Mouse (Mus musculus): Measurements from ENCODE around the gene Cyp24a1. TPM values are rescaled to one million over a fixed set of nuclear protein-coding genes. Genes with fewer than 3 reads are reported as not detected.

Cyp24a1 gene
- total and polyA plus RNA-seq, 3 experiments, result 0.01 TPM; not detected in 2

DNA sequence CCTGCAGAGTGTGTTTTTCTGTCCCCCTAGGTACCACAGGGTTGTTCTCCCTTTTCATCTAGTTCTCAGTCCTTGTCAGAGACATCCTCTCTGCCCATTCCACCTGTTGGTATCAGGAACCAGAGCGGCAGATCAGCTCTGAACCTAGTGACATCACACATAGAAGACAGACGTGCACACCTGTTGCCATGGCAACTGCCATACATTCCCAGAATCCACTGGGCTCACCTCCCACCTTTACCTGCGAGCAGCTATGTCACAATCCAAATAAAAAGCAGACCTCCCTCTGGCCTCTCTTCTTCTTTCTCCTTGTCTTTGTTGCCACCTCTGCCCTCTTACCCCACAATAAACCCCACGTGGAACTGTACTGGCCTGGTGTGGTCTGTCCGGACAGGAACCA lies 26.4 kb downstream of the Cyp24a1 start:
- Histone ChIP-seq H3K27ac (ENCODE audit: control insufficient read depth, low read depth, low read length) (no peak overlapping the region), H3K9me3 (replicated peaks; ENCODE audit: insufficient read depth, low read length) (no peaks in the 10 kb centered on the region), H3K27me3 (ENCODE audit: control insufficient read depth in 1 of 2, insufficient read depth in 2 of 2, low read length in 2 of 2) (no peaks in the 10 kb centered on the region), H3K36me3 (ENCODE audit: control insufficient read depth in 1 of 2, insufficient read depth in 2 of 2, low read length in 2 of 2) (no peaks in the 10 kb centered on the region), H3K79me2 (ENCODE audit: control insufficient read depth, insufficient read depth, low read length, poor library complexity) (no peaks in the 10 kb centered on the region), H3K4me1 (ENCODE audit: control insufficient read depth in 1 of 2, insufficient read depth in 2 of 2, low read length in 2 of 2) (no peaks in the 10 kb centered on the region), H3K4me3 (ENCODE audit: control insufficient read depth in 1 of 2, insufficient read depth in 1 of 2, low read depth in 2 of 2, low read length in 2 of 2) (no peak overlapping the region), H3K9ac (ENCODE audit: control insufficient read depth, low read depth, low read length, poor library complexity, severe bottlenecking) (no peak overlapping the region)
- TF ChIP-seq ETS1 (IDR thresholded peaks at IDR 0.05; ENCODE audit: low read depth, low read length) (no peak), POLR2AphosphoS5 (IDR thresholded peaks at IDR 0.05; ENCODE audit: borderline replicate concordance, low read depth, low read length) (no peak), NRF1 (IDR thresholded peaks at IDR 0.05; ENCODE audit: insufficient read depth, low read depth, low read length, poor library complexity, severe bottlenecking) (no peak), GABPA (IDR thresholded peaks at IDR 0.05; ENCODE audit: low read depth, low read length) (no peak), CTCF (IDR thresholded peaks at IDR 0.05 in 2 of 3, conservative IDR thresholded peaks at IDR 0.05 in 1 of 3; ENCODE audit: control insufficient read depth in 1 of 3, insufficient read depth in 1 of 3, low read depth in 2 of 3, low read length in 3 of 3, poor library complexity in 1 of 3, severe bottlenecking in 1 of 3) (no peak), MYB (IDR thresholded peaks at IDR 0.05; ENCODE audit: low read depth, low read length) (no peak), MAFK (IDR thresholded peaks at IDR 0.05; ENCODE audit: borderline replicate concordance, low read depth, low read length) (no peak), SMC3 (IDR thresholded peaks at IDR 0.05; ENCODE audit: low read depth, low read length) (no peak), UBTF (IDR thresholded peaks at IDR 0.05; ENCODE audit: borderline replicate concordance, insufficient read depth, low read depth, low read length) (no peak), EP300 (IDR thresholded peaks at IDR 0.05; ENCODE audit: low read depth in 1 of 2, low read length in 2 of 2) (no peak), POLR2A (IDR thresholded peaks at IDR 0.05; ENCODE audit: control insufficient read depth in 1 of 2, insufficient read depth in 1 of 2, low read depth in 1 of 2, low read length in 2 of 2, poor library complexity in 1 of 2) (no peak)
- DNase-seq (ENCODE audit: low read depth, low spot score), result no peak

DNA sequence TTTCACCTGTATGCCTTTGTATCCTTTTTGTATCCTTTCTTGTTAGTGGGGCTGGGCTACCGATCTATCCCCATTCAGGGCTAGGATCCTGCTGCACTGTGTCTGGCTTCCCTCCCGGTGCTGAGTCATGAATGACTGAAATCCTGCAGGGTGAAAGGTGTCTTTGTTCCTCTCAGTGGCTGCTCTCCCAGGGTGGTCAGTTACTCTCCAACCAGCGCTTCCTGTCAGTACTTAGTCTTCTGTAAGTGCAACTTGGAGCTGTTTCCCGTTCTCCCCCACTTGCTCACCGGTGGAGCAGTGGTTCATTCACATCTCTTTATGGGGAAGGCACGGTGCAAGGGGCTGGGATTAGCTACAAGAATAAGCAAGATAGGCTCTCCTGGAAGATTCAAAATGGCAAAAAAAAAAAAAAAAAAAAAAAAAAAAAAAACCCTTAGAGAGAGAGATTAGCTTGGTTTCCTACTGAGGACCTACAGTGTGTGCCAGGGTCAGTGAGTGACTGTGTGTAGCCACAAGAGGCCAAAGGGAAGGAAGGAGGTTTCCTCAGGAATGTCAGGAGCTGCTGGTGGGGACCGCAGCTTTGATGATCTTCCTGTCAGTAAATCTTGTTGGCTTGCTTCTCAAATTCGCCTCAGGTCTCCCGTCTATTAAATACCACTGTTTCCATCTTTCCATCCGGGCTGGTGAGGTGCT lies 27.2 kb downstream of the Cyp24a1 start:
- Histone ChIP-seq H3K9me3 (replicated peaks; ENCODE audit: insufficient read depth, low read length) (no peaks in the 10 kb centered on the region), H3K79me2 (ENCODE audit: control insufficient read depth, insufficient read depth, low read length, poor library complexity) (no peaks in the 10 kb centered on the region), H3K27me3 (ENCODE audit: control insufficient read depth in 1 of 2, insufficient read depth in 2 of 2, low read length in 2 of 2) (no peaks in the 10 kb centered on the region), H3K27ac (ENCODE audit: control insufficient read depth, low read depth, low read length) (no peak overlapping the region), H3K4me1 (ENCODE audit: control insufficient read depth in 1 of 2, insufficient read depth in 2 of 2, low read length in 2 of 2) (no peaks in the 10 kb centered on the region), H3K9ac (ENCODE audit: control insufficient read depth, low read depth, low read length, poor library complexity, severe bottlenecking) (no peak overlapping the region), H3K36me3 (ENCODE audit: control insufficient read depth in 1 of 2, insufficient read depth in 2 of 2, low read length in 2 of 2) (no peaks in the 10 kb centered on the region), H3K4me3 (ENCODE audit: control insufficient read depth in 1 of 2, insufficient read depth in 1 of 2, low read depth in 2 of 2, low read length in 2 of 2) (no peak overlapping the region)
- no peak for TF ChIP-seq ZC3H11A (IDR thresholded peaks at IDR 0.05; ENCODE audit: low read depth, low read length)
- TF ChIP-seq TCF12 (IDR thresholded peaks at IDR 0.05; ENCODE audit: low read depth, low read length), result no peak
- no peak for TF ChIP-seq ETS1 (IDR thresholded peaks at IDR 0.05; ENCODE audit: low read depth, low read length)
- TF ChIP-seq RCOR1 (IDR thresholded peaks at IDR 0.05; ENCODE audit: low read depth, low read length), result no peak
- no peak for TF ChIP-seq POLR2AphosphoS2 (IDR thresholded peaks at IDR 0.05; ENCODE audit: low read length)
- no peak for TF ChIP-seq ZMIZ1 (IDR thresholded peaks at IDR 0.05; ENCODE audit: low read depth, low read length)
- no peak for TF ChIP-seq TBP (IDR thresholded peaks at IDR 0.05; ENCODE audit: low read depth, low read length)
- no peak for TF ChIP-seq GATA1 (IDR thresholded peaks at IDR 0.05; ENCODE audit: low read depth, low read length)
- no peak for TF ChIP-seq JUND (IDR thresholded peaks at IDR 0.05; ENCODE audit: low read depth, low read length)
- TF ChIP-seq NRF1 (IDR thresholded peaks at IDR 0.05; ENCODE audit: insufficient read depth, low read depth, low read length, poor library complexity, severe bottlenecking), result no peak
- no peak for TF ChIP-seq UBTF (IDR thresholded peaks at IDR 0.05; ENCODE audit: borderline replicate concordance, insufficient read depth, low read depth, low read length)
- TF ChIP-seq ZKSCAN1 (IDR thresholded peaks at IDR 0.05; ENCODE audit: low read depth, low read length), result no peak
- no peak for TF ChIP-seq KAT2A (conservative IDR thresholded peaks at IDR 0.05; ENCODE audit: low read depth, low read length)
- TF ChIP-seq CTCF (IDR thresholded peaks at IDR 0.05 in 2 of 3, conservative IDR thresholded peaks at IDR 0.05 in 1 of 3; ENCODE audit: control insufficient read depth in 1 of 3, insufficient read depth in 1 of 3, low read depth in 2 of 3, low read length in 3 of 3, poor library complexity in 1 of 3, severe bottlenecking in 1 of 3), result no peak
- no peak for TF ChIP-seq ELF1 (IDR thresholded peaks at IDR 0.05; ENCODE audit: low read depth, low read length)
- no peak for TF ChIP-seq CHD2 (IDR thresholded peaks at IDR 0.05; ENCODE audit: low read length)
- no peak for DNase-seq (ENCODE audit: low read depth, low spot score)

Measured in MEL (cell line).